In genomic region chr14:60117792-60118585, GRCm38 (mm10) we compare ENCODE assay signal across 20 mouse cellular contexts.
DNase-seq lines count a peak whose midpoint lies in the region; ATAC-seq and TF ChIP-seq lines count a peak whose summit lies in the region.
"Had no signal": no experiment of that assay in that cellular context is flagged by ENCODE, and none has a peak within 500 bp of the region (broad histone marks: within the 10 kb centered on the region; RNA-seq: fewer than 3 reads in every experiment).

No protein-coding gene starts in this region.

- H3K36me3 ChIP-seq in spleen, adult 2 months (ENCODE audit: control insufficient read depth, insufficient read depth, low read length): no peaks in the 10 kb centered on the region
- no peaks in the 10 kb centered on the region for H3K36me3 ChIP-seq in thymus, adult 2 months (ENCODE audit: control insufficient read depth, insufficient read depth, low read length)
- H3K36me3 ChIP-seq: embryonic facial prominence, embryonic 13.5 days; G1E; hindbrain, embryonic 12.5 days; intestine, embryonic 15.5 days; liver, embryonic 15.5 days had no signal

- H3K4me3 ChIP-seq in spleen, adult 2 months (ENCODE audit: extremely low read depth, insufficient read depth, insufficient read length): no peak overlapping the region
- H3K4me3 ChIP-seq in thymus, adult 2 months (ENCODE audit: control insufficient read depth, insufficient read depth, low read length): no peak overlapping the region
- H3K4me3 ChIP-seq in lung, adult 2 months (replicated peaks; ENCODE audit: extremely low read depth, low read depth, low read length): no peak overlapping the region
- H3K4me3 ChIP-seq: embryonic facial prominence, embryonic 13.5 days; hindbrain, embryonic 12.5 days; intestine, embryonic 15.5 days; liver, embryonic 15.5 days; megakaryocyte, embryonic 14.5 days had no signal

- H3K4me1 ChIP-seq in spleen, adult 2 months (ENCODE audit: control insufficient read depth, insufficient read depth, insufficient read length): no peaks in the 10 kb centered on the region; the same call in 1 of the 2 replicates
- H3K4me1 ChIP-seq in thymus, adult 2 months (replicated peaks; ENCODE audit: control insufficient read depth, insufficient read depth, low read length): peaks cover 20% of the 10 kb centered on the region
- H3K4me1 ChIP-seq in lung, adult 2 months (ENCODE audit: control insufficient read depth, insufficient read depth, low read length): no peaks in the 10 kb centered on the region
- H3K4me1 ChIP-seq: hindbrain, embryonic 12.5 days; liver, embryonic 15.5 days had no signal

- H3K27ac ChIP-seq in spleen, adult 2 months (ENCODE audit: insufficient read depth, low read length): peak overlapping the region; percentile 54
- H3K27ac ChIP-seq in thymus, adult 2 months (ENCODE audit: control insufficient read depth, insufficient read depth, low read length): peak overlapping the region; percentile 81
- H3K27ac ChIP-seq: embryonic facial prominence, embryonic 13.5 days; hindbrain, embryonic 12.5 days; intestine, embryonic 15.5 days; liver, embryonic 15.5 days had no signal

- DNase-seq in spleen, adult 2 months (ENCODE audit: low read depth in 1 of 2, low spot score in 2 of 2): no peak
- DNase-seq in spleen, adult 18-20 months: no peak
- peak; percentile 27 for DNase-seq in thymus, adult 2 months
- DNase-seq in adrenal gland, postnatal 14 days: no peak
- DNase-seq in frontal cortex, postnatal 25 days (ENCODE audit: low spot score in 2 of 2): no peak
- DNase-seq in lung, adult 2 months: no peak
- DNase-seq: cerebellum, adult 9-11 months; gastrocnemius, postnatal 25 days; heart, postnatal 10 days; retina, postnatal 1 day had no signal

- no peak for TF ChIP-seq CTCF in spleen, adult 2 months (IDR thresholded peaks at IDR 0.05; ENCODE audit: extremely low read depth, insufficient read depth, insufficient read length, insufficient replicate concordance)
- no peak for TF ChIP-seq CTCF in thymus, adult 2 months (IDR thresholded peaks at IDR 0.05; ENCODE audit: borderline replicate concordance, control insufficient read depth, extremely low read depth, insufficient read depth, low read length, poor library complexity)
- TF ChIP-seq CTCF in lung, adult 2 months (IDR thresholded peaks at IDR 0.05; ENCODE audit: insufficient read depth, low read length): no peak

- WGBS in spleen, adult 2 months: 28% methylated on average over 9 of the region's 9 CpGs
- 7% methylated on average over 9 of the region's 9 CpGs for WGBS in thymus, adult 2 months
- 71% methylated on average over 9 of the region's 9 CpGs for WGBS in lung, adult 2 months

- peak; percentile 86 for ATAC-seq in granulocyte monocyte progenitor cell, adult 5-6 weeks (replicated peaks; ENCODE audit: poor library complexity, severe bottlenecking)
- ATAC-seq: forebrain, embryonic 14.5 days; intestine, embryonic 15.5 days; lung, postnatal 0 days; midbrain, embryonic 16.5 days had no signal

- H3K27me3 ChIP-seq in spleen, adult 2 months (ENCODE audit: control insufficient read depth, insufficient read depth, low read length): no peaks in the 10 kb centered on the region
- H3K27me3 ChIP-seq in thymus, adult 2 months (ENCODE audit: control insufficient read depth, insufficient read depth, low read length): no peaks in the 10 kb centered on the region
- H3K27me3 ChIP-seq: embryonic facial prominence, embryonic 13.5 days; hindbrain, embryonic 12.5 days; intestine, embryonic 15.5 days; liver, embryonic 15.5 days had no signal

- TF ChIP-seq POLR2A in spleen, adult 2 months (IDR thresholded peaks at IDR 0.05; ENCODE audit: low read depth, low read length): no peak
- TF ChIP-seq POLR2A in thymus, adult 2 months (IDR thresholded peaks at IDR 0.05; ENCODE audit: control insufficient read depth, extremely low read depth, insufficient read depth, low read length, poor library complexity): no peak
- TF ChIP-seq POLR2A in lung, adult 2 months (IDR thresholded peaks at IDR 0.05; ENCODE audit: borderline replicate concordance, extremely low read depth, low read depth, low read length): no peak
